Mouse (Mus musculus): ENCODE measurements at regions not wholly inside any gene's neighbourhood (a gene's known extent, or its start where the extent isn't known, plus 50 kb on each side); places are given as distances from the start of the nearest gene placed in this dataset.

DNA sequence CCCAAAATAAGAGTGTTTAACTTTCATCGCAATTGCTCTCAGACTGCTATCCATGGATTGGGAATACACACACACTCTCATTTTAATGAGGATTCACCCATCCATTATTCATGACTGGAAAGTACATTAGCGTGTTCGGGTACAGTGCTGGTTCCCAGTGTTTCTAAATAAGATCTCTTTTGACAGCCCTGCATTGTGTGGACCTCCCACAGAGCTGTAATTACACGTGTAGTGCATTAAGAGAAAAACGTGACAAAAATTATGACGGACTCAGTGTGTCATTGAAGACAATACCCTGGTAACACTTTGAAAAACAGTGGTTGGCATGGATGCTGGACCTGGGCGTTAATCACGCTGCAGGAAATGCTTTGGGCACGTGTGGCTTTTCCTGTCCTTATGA lies 257.6 kb upstream of the Ppp2r3a start:
- DNase-seq (no peak), ATAC-seq (ENCODE audit: insufficient read depth) (no peak)
- no peaks in the 10 kb centered on the region for H3K9me3 ChIP-seq (ENCODE audit: low read depth, low read length)
- no peak for TF ChIP-seq CTCF (IDR thresholded peaks at IDR 0.05; ENCODE audit: low read depth)
- no peaks in the 10 kb centered on the region for H3K27me3 ChIP-seq (ENCODE audit: insufficient read depth, low read length)
- no peak overlapping the region for H3K9ac ChIP-seq
- no peak overlapping the region for H3K4me3 ChIP-seq (ENCODE audit: low read depth, low read length)
- no peak overlapping the region for H3K4me2 ChIP-seq
- no peak overlapping the region for H3K27ac ChIP-seq (ENCODE audit: low read depth)
- no peaks in the 10 kb centered on the region for H3K4me1 ChIP-seq (ENCODE audit: insufficient read depth)
- 80% methylated on average over 9 of the region's 9 CpGs for WGBS
- no peaks in the 10 kb centered on the region for H3K36me3 ChIP-seq (ENCODE audit: insufficient read depth)

DNA sequence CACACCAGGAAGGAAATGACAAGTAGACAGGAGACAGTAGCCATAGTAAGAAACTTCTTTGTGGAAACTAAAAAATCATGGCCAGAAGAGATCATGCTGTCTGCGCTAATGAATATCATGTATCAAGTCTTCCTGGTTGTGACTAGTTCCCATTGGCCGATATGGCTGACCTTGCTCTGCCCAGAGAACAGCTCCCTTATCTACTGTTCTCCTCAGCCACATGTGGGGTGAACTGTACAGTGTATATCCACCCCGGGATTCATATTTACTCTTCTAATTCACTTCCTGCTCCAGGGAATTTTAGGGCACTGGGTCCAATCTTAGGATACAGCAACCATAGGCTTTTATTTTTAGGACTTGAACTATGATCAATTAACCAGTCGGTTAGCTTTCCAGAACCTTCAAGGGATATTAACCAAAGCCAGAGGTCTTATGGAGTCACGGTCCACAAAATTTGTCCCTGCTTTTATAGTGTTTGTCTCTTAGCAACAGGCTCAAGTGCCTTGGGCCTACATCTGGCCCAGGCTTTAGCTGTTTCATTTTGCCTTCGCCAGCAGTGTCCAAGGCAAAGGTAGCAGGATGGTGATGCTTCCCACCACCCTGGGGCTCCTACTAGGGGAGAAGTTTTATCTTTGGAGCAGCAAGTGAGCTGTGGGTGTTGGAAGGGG lies 255.6 kb upstream of the Ppp2r3a start:
- ATAC-seq (ENCODE audit: insufficient read depth) (no peak), DNase-seq (no peak)
- H3K9ac ChIP-seq, result no peak overlapping the region
- TF ChIP-seq CTCF (IDR thresholded peaks at IDR 0.05; ENCODE audit: low read depth), result no peak
- H3K4me1 ChIP-seq (ENCODE audit: insufficient read depth), result no peaks in the 10 kb centered on the region
- H3K4me2 ChIP-seq, result no peak overlapping the region
- 66% methylated on average over 6 of the region's 6 CpGs for WGBS
- no peak overlapping the region for H3K27ac ChIP-seq (ENCODE audit: low read depth)
- no peaks in the 10 kb centered on the region for H3K9me3 ChIP-seq (ENCODE audit: low read depth, low read length)
- H3K4me3 ChIP-seq (ENCODE audit: low read depth, low read length), result no peak overlapping the region
- no peaks in the 10 kb centered on the region for H3K27me3 ChIP-seq (ENCODE audit: insufficient read depth, low read length)
- H3K36me3 ChIP-seq (ENCODE audit: insufficient read depth), result no peaks in the 10 kb centered on the region

DNA sequence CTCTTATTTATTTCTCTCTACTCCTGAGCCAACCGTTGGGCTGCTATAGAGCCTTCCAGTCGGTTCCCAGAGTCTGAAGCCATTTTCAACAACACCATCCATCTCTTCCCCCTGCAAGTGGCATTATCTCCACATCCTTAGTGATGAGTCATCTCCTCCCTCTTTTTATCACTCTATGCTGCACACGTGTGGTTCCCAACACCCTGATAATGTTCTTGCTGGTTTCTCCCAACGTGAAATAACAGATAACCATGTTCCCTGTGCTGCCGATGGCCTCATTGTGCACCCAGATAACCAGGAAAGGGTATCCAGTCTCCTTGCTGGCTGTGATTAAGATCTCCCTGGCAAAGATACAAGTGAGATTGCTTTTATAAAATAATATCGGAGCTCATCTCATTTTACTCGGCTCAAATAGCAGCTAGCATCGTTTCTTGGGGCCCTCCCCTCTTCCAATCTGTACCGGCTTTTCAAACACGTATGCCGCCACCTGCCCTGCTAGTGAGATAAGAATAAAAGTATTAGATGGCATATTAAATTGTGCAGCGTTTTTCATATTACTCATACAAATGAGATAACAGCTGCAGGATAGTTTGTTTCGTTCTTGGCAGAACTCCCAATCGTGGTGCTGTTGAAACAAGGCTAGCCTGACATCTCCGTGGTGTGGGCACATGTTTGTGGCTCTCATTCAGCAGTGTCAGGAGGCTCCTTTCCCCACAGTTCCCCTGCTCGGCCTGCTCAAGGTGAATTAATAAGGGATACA lies 250.3 kb upstream of the Ppp2r3a start:
- no peak for TF ChIP-seq CTCF (IDR thresholded peaks at IDR 0.05; ENCODE audit: low read depth)
- WGBS, result 34% methylated on average over 16 of the region's 16 CpGs
- H3K4me2 ChIP-seq, result no peak overlapping the region
- DNase-seq (peak; percentile 69), ATAC-seq (ENCODE audit: insufficient read depth) (no peak)
- no peak overlapping the region for H3K4me3 ChIP-seq (ENCODE audit: low read depth, low read length)
- no peaks in the 10 kb centered on the region for H3K27me3 ChIP-seq (ENCODE audit: insufficient read depth, low read length)
- no peaks in the 10 kb centered on the region for H3K9me3 ChIP-seq (ENCODE audit: low read depth, low read length)
- H3K27ac ChIP-seq (ENCODE audit: low read depth), result no peak overlapping the region
- no peaks in the 10 kb centered on the region for H3K36me3 ChIP-seq (ENCODE audit: insufficient read depth)
- H3K9ac ChIP-seq, result no peak overlapping the region
- H3K4me1 ChIP-seq (ENCODE audit: insufficient read depth), result no peaks in the 10 kb centered on the region

DNA sequence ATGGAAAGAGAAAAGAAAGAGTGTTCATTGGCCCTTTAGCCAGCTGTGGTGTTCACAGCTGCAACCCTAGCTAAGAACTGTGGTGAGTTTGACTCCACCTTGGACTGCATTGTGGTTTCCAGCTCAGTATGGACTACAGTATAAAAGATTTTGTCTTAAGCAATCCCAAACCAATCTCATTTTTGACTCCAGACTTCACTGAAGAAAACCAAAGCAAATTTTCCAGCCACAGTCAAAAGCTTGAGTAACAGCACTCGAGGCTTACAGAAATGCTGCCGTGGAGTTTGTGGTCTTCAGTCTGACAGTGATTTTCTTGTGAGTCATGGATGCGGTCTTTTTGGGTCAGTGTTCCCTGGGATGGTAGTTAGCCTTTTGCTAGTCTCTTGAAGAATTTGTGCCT lies 249.4 kb upstream of the Ppp2r3a start:
- TF ChIP-seq CTCF (IDR thresholded peaks at IDR 0.05; ENCODE audit: low read depth), result no peak
- H3K4me3 ChIP-seq (ENCODE audit: low read depth, low read length), result no peak overlapping the region
- H3K4me1 ChIP-seq (ENCODE audit: insufficient read depth), result no peaks in the 10 kb centered on the region
- no peaks in the 10 kb centered on the region for H3K9me3 ChIP-seq (ENCODE audit: low read depth, low read length)
- ATAC-seq (ENCODE audit: insufficient read depth) (no peak), DNase-seq (no peak)
- H3K27me3 ChIP-seq (ENCODE audit: insufficient read depth, low read length), result no peaks in the 10 kb centered on the region
- no peaks in the 10 kb centered on the region for H3K36me3 ChIP-seq (ENCODE audit: insufficient read depth)
- H3K27ac ChIP-seq (ENCODE audit: low read depth), result no peak overlapping the region
- H3K9ac ChIP-seq, result no peak overlapping the region
- 77% methylated on average over 3 of the region's 3 CpGs for WGBS
- H3K4me2 ChIP-seq, result no peak overlapping the region

DNA sequence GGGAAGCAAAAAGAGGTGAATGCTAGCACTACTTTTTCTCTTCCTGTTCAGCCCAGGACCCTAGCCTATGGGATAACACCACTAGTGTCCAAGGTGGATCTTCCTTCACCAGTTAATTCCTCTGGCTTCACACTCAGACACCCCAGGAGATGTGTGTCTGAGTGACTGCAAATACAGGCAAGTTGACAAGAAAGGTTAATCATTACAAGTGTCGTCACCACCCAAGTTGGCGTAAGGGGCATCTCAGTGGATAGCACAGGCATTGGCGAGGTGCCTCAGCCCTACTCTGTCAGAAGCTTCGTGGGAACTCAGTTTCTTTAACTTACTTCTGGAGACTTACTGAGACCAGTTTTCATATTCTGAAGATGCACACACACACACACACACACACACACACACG lies 247.1 kb upstream of the Ppp2r3a start:
- ATAC-seq (ENCODE audit: insufficient read depth) (no peak), DNase-seq (no peak)
- no peak overlapping the region for H3K4me2 ChIP-seq
- no peaks in the 10 kb centered on the region for H3K36me3 ChIP-seq (ENCODE audit: insufficient read depth)
- no peaks in the 10 kb centered on the region for H3K4me1 ChIP-seq (ENCODE audit: insufficient read depth)
- H3K4me3 ChIP-seq (ENCODE audit: low read depth, low read length), result no peak overlapping the region
- H3K9me3 ChIP-seq (ENCODE audit: low read depth, low read length), result no peaks in the 10 kb centered on the region
- 81% methylated on average over 5 of the region's 5 CpGs for WGBS
- no peak for TF ChIP-seq CTCF (IDR thresholded peaks at IDR 0.05; ENCODE audit: low read depth)
- H3K27me3 ChIP-seq (ENCODE audit: insufficient read depth, low read length), result no peaks in the 10 kb centered on the region
- H3K9ac ChIP-seq, result no peak overlapping the region
- no peak overlapping the region for H3K27ac ChIP-seq (ENCODE audit: low read depth)

DNA sequence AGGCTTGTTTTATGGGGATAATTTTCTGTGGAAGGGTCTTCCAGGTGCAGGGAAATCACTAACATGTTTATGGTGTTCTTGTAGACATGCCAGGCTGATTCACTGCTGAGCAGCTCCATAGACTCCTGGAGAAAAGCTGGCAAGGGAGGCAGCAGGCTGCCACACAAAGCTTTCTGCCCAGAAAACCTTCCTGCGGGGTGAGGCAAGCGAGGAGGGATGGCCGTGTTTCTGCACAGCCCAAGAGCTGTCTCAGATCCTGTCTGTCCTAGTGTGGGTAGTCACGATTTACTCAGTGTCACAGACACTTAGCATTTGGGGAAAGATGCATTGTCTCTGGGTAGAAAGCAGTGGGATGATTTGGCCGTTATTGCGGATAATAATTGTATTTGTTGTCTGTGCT lies 244.2 kb upstream of the Ppp2r3a start:
- WGBS, result 65% methylated on average over 6 of the region's 6 CpGs
- H3K4me1 ChIP-seq (ENCODE audit: insufficient read depth), result no peaks in the 10 kb centered on the region
- H3K4me3 ChIP-seq (ENCODE audit: low read depth, low read length), result no peak overlapping the region
- H3K9ac ChIP-seq, result no peak overlapping the region
- no peak overlapping the region for H3K27ac ChIP-seq (ENCODE audit: low read depth)
- no peak for TF ChIP-seq CTCF (IDR thresholded peaks at IDR 0.05; ENCODE audit: low read depth)
- DNase-seq, result no peak
- no peaks in the 10 kb centered on the region for H3K36me3 ChIP-seq (ENCODE audit: insufficient read depth)
- no peaks in the 10 kb centered on the region for H3K9me3 ChIP-seq (ENCODE audit: low read depth, low read length)
- no peaks in the 10 kb centered on the region for H3K27me3 ChIP-seq (ENCODE audit: insufficient read depth, low read length)
- no peak overlapping the region for H3K4me2 ChIP-seq
- no peak for ATAC-seq (ENCODE audit: insufficient read depth)

DNA sequence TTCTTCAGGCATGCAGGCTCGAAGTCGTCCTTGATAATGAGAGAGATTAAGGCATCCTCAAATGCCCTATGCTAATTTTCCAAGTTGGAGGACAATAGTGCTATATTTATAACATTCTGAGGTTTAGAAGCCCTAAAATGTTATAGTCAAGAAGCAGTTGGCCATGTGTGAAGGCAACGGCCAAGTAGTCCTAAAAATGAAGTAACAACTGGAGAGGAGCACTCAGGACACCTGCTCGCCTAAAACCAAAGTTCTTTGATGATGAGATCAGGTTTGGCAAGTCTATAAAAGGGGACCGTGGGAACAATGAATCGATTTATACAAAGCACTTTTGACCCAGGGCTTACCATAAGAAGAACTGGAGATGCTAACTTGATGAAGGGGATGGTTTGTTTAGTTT lies 237.4 kb upstream of the Ppp2r3a start:
- Histone ChIP-seq H3K9me3 (ENCODE audit: low read depth, low read length) (no peaks in the 10 kb centered on the region), H3K4me1 (ENCODE audit: insufficient read depth) (no peaks in the 10 kb centered on the region), H3K4me3 (ENCODE audit: low read depth, low read length) (no peak overlapping the region), H3K4me2 (no peak overlapping the region), H3K9ac (no peak overlapping the region), H3K27me3 (ENCODE audit: insufficient read depth, low read length) (no peaks in the 10 kb centered on the region), H3K27ac (ENCODE audit: low read depth) (no peak overlapping the region), H3K36me3 (ENCODE audit: insufficient read depth) (no peaks in the 10 kb centered on the region)
- ATAC-seq (ENCODE audit: insufficient read depth) (no peak), DNase-seq (no peak)
- WGBS, result 65% methylated on average over 6 of the region's 6 CpGs
- no peak for TF ChIP-seq CTCF (IDR thresholded peaks at IDR 0.05; ENCODE audit: low read depth)
